Mouse (Mus musculus) cerebellum, adult 11 months (tissue): ENCODE measurements around the gene Fam180a.

ENCODE experiments used
- DNase-seq: peaks from one replicate; pipeline ENCODE4 v3.0.0; 2022

Gene Fam180a

GRCm38 (mm10) chr6:35308037-35308436 is 17.9 kb downstream of the Fam180a start, which contains the start of gene Slc13a4:
TSS of gene Slc13a4 (minus strand) at chr6:35308131.
- no peak for DNase-seq

GRCm38 (mm10) chr6:35307136-35307535 is 18.8 kb downstream of the Fam180a start:
- DNase-seq = no peak

- no peak for DNase-seq
These were observed 22.5 kb downstream of the Fam180a start for GRCm38 (mm10) chr6:35303355-35303900.

- DNase-seq = no peak
These were observed 23.4 kb downstream of the Fam180a start for GRCm38 (mm10) chr6:35302581-35302980.

GRCm38 (mm10) chr6:35298323-35298722 is 27.6 kb downstream of the Fam180a start:
- no peak for DNase-seq

- no peak for DNase-seq
These were observed 28.3 kb downstream of the Fam180a start for GRCm38 (mm10) chr6:35297516-35298227.

GRCm38 (mm10) chr6:35297001-35297400 is 28.9 kb downstream of the Fam180a start:
- no peak for DNase-seq

- DNase-seq = no peak
These were observed 31.0 kb downstream of the Fam180a start for GRCm38 (mm10) chr6:35294964-35295363.

GRCm38 (mm10) chr6:35289676-35290075 is 36.3 kb downstream of the Fam180a start:
- DNase-seq = no peak

- no peak for DNase-seq
These were observed 37.0 kb downstream of the Fam180a start for GRCm38 (mm10) chr6:35288920-35289319.

GRCm38 (mm10) chr6:35288114-35288761 is 37.7 kb downstream of the Fam180a start:
- no peak for DNase-seq

- no peak for DNase-seq
These were observed 46.6 kb downstream of the Fam180a start for GRCm38 (mm10) chr6:35279306-35279705.

GRCm38 (mm10) chr6:35277903-35278587 is 47.9 kb downstream of the Fam180a start:
- no peak for DNase-seq

- DNase-seq = no peak
These were observed 52.4 kb downstream of the Fam180a start for GRCm38 (mm10) chr6:35273391-35274082.

- DNase-seq = no peak
These were observed 53.8 kb downstream of the Fam180a start for GRCm38 (mm10) chr6:35271868-35272765.

GRCm38 (mm10) chr6:35271094-35271855 is 54.7 kb downstream of the Fam180a start:
- DNase-seq = no peak

GRCm38 (mm10) chr6:35269643-35270042 is 56.3 kb downstream of the Fam180a start:
- no peak for DNase-seq

GRCm38 (mm10) chr6:35268711-35269110 is 57.2 kb downstream of the Fam180a start:
- no peak for DNase-seq

- no peak for DNase-seq
These were observed 60.2 kb downstream of the Fam180a start for GRCm38 (mm10) chr6:35265580-35266278.
